Mouse (Mus musculus): ENCODE results near the gene Pttg1ip.

The Pttg1ip gene

GRCm38 (mm10) chr10:77606855-77607254 is 25.3 kb downstream of the Pttg1ip start:
- no peak for DNase-seq (ENCODE audit: low read depth)

GRCm38 (mm10) chr10:77607441-77607840 is 25.9 kb downstream of the Pttg1ip start:
- no peak for DNase-seq (ENCODE audit: low read depth)

- no peak for DNase-seq (ENCODE audit: low read depth)
Observed at GRCm38 (mm10) chr10:77608589-77608988, 27.1 kb downstream of the Pttg1ip start.

- DNase-seq (ENCODE audit: low read depth): no peak
Observed at GRCm38 (mm10) chr10:77610221-77610961, 28.9 kb downstream of the Pttg1ip start.

- DNase-seq (ENCODE audit: low read depth): peak; percentile 43
Observed at GRCm38 (mm10) chr10:77613409-77613808, 31.9 kb downstream of the Pttg1ip start.

- no peak for DNase-seq (ENCODE audit: low read depth)
Observed at GRCm38 (mm10) chr10:77615647-77616046, 34.1 kb downstream of the Pttg1ip start.

- DNase-seq (ENCODE audit: low read depth): no peak
Observed at GRCm38 (mm10) chr10:77616166-77616565, 34.6 kb downstream of the Pttg1ip start.

GRCm38 (mm10) chr10:77616926-77617325 is 35.4 kb downstream of the Pttg1ip start:
- DNase-seq (ENCODE audit: low read depth): no peak

GRCm38 (mm10) chr10:77621546-77621945 is 40.0 kb downstream of the Pttg1ip start:
- no peak for DNase-seq (ENCODE audit: low read depth)

GRCm38 (mm10) chr10:77622055-77622988 is 40.8 kb downstream of the Pttg1ip start, which contains the start of gene Ube2g2:
TSS of gene Ube2g2 (plus strand) at chr10:77622275.
- peak; percentile 99 for DNase-seq (ENCODE audit: low read depth)

GRCm38 (mm10) chr10:77623069-77623492 is 41.6 kb downstream of the Pttg1ip start:
- peak; percentile 88 for DNase-seq (ENCODE audit: low read depth)

GRCm38 (mm10) chr10:77623639-77624400 is 42.3 kb downstream of the Pttg1ip start:
- peak; percentile 20 for DNase-seq (ENCODE audit: low read depth)

GRCm38 (mm10) chr10:77624570-77624995 is 43.1 kb downstream of the Pttg1ip start:
- DNase-seq (ENCODE audit: low read depth): peak; percentile 64

GRCm38 (mm10) chr10:77626036-77626435 is 44.5 kb downstream of the Pttg1ip start:
- peak; percentile 71 for DNase-seq (ENCODE audit: low read depth)

GRCm38 (mm10) chr10:77626591-77626990 is 45.1 kb downstream of the Pttg1ip start:
- DNase-seq (ENCODE audit: low read depth): no peak

- peak; percentile 92 for DNase-seq (ENCODE audit: low read depth)
Observed at GRCm38 (mm10) chr10:77627497-77627896, 46.0 kb downstream of the Pttg1ip start.

GRCm38 (mm10) chr10:77629163-77629562 is 47.6 kb downstream of the Pttg1ip start:
- DNase-seq (ENCODE audit: low read depth): no peak

- DNase-seq (ENCODE audit: low read depth): no peak
Observed at GRCm38 (mm10) chr10:77629970-77630369, 48.5 kb downstream of the Pttg1ip start.

- DNase-seq (ENCODE audit: low read depth): no peak
Observed at GRCm38 (mm10) chr10:77634016-77634415, 52.5 kb downstream of the Pttg1ip start.

GRCm38 (mm10) chr10:77634452-77635231 is 53.1 kb downstream of the Pttg1ip start:
- DNase-seq (ENCODE audit: low read depth): peak; percentile 19
